Mouse (Mus musculus): ENCODE measurements around the gene Evx2. TPM values are rescaled to one million over a fixed set of nuclear protein-coding genes. Genes with fewer than 3 reads are reported as not detected.

Evx2 gene
- polyA plus RNA-seq (2014; fragmentation: Nextera tagmentation; extraction: Ambion mirVana) = 1.5 and 1.9 TPM in 2 replicates

GRCm38 (mm10) chr2:74659507-74660005 lies at the start of gene Evx2:
Gene Evx2 (minus strand): TSS chr2:74659557.
- peak within 1 kb of the TSS; percentile 9 for H3K4me3 ChIP-seq (ENCODE audit: low read depth, low read length)
- H3K27me3 ChIP-seq (ENCODE audit: control insufficient read depth, insufficient read depth, low read length) = peaks cover 97% of the 10 kb centered on the region
- 3% methylated on average over 28 of the region's 28 CpGs for WGBS
- H3K27ac ChIP-seq (ENCODE audit: low read depth, low read length) = no peak within 1 kb of the TSS; the same call in 1 of the 2 replicates
- H3K9ac ChIP-seq (ENCODE audit: low read length) = peak within 1 kb of the TSS; percentile 36; the same call in 1 of the 2 replicates
- no peaks in the 10 kb centered on the region for H3K36me3 ChIP-seq (ENCODE audit: control insufficient read depth, insufficient read depth, low read length)
- H3K9me3 ChIP-seq (ENCODE audit: control insufficient read depth, low read length) = no peaks in the 10 kb centered on the region
- ATAC-seq (ENCODE audit: low FRiP score) (no peak), DNase-seq (ENCODE audit: low spot score, missing footprints) (peak; percentile 97)
- H3K4me1 ChIP-seq (ENCODE audit: control insufficient read depth, insufficient read depth, low read length) = peaks cover 7% of the 10 kb centered on the region
- no peak within 1 kb of the TSS for H3K4me2 ChIP-seq

- Histone ChIP-seq H3K4me3 (ENCODE audit: low read depth, low read length) (no peak overlapping the region), H3K27ac (ENCODE audit: low read depth, low read length) (no peak overlapping the region), H3K27me3 (ENCODE audit: control insufficient read depth, insufficient read depth, low read length) (peaks cover 97% of the 10 kb centered on the region), H3K9me3 (ENCODE audit: control insufficient read depth, low read length) (no peaks in the 10 kb centered on the region), H3K4me2 (no peak overlapping the region), H3K36me3 (ENCODE audit: control insufficient read depth, insufficient read depth, low read length) (no peaks in the 10 kb centered on the region), H3K4me1 (ENCODE audit: control insufficient read depth, insufficient read depth, low read length) (peaks cover 13% of the 10 kb centered on the region), H3K9ac (ENCODE audit: low read length) (no peak overlapping the region)
- 4% methylated on average over 4 of the region's 4 CpGs for WGBS
- no peak for DNase-seq (ENCODE audit: low spot score, missing footprints)
- no peak for ATAC-seq (ENCODE audit: low FRiP score)
These were observed 49.3 kb upstream of the Evx2 start for GRCm38 (mm10) chr2:74708676-74709075.

GRCm38 (mm10) chr2:74707599-74707998 lies 48.2 kb upstream of the Evx2 start:
- Histone ChIP-seq H3K9ac (ENCODE audit: low read length) (no peak overlapping the region), H3K9me3 (ENCODE audit: control insufficient read depth, low read length) (no peaks in the 10 kb centered on the region), H3K4me3 (ENCODE audit: low read depth, low read length) (no peak overlapping the region), H3K27ac (ENCODE audit: low read depth, low read length) (no peak overlapping the region), H3K4me1 (ENCODE audit: control insufficient read depth, insufficient read depth, low read length) (peaks cover 13% of the 10 kb centered on the region), H3K36me3 (ENCODE audit: control insufficient read depth, insufficient read depth, low read length) (no peaks in the 10 kb centered on the region), H3K4me2 (no peak overlapping the region), H3K27me3 (ENCODE audit: control insufficient read depth, insufficient read depth, low read length) (peaks cover 97% of the 10 kb centered on the region)
- ATAC-seq (ENCODE audit: low FRiP score) (no peak), DNase-seq (ENCODE audit: low spot score, missing footprints) (no peak)
- WGBS = 4% methylated on average over 7 of the region's 7 CpGs

- no peak overlapping the region for H3K4me2 ChIP-seq
- no peaks in the 10 kb centered on the region for H3K9me3 ChIP-seq (ENCODE audit: control insufficient read depth, low read length)
- ATAC-seq (ENCODE audit: low FRiP score) = no peak
- H3K4me3 ChIP-seq (ENCODE audit: low read depth, low read length) = no peak overlapping the region
- H3K4me1 ChIP-seq (ENCODE audit: control insufficient read depth, insufficient read depth, low read length) = peaks cover 13% of the 10 kb centered on the region
- peaks cover 96% of the 10 kb centered on the region for H3K27me3 ChIP-seq (ENCODE audit: control insufficient read depth, insufficient read depth, low read length)
- peak; percentile 94 for DNase-seq (ENCODE audit: low spot score, missing footprints)
- no peak overlapping the region for H3K9ac ChIP-seq (ENCODE audit: low read length)
- 2% methylated on average over 13 of the region's 13 CpGs for WGBS
- H3K36me3 ChIP-seq (ENCODE audit: control insufficient read depth, insufficient read depth, low read length) = no peaks in the 10 kb centered on the region
- no peak overlapping the region for H3K27ac ChIP-seq (ENCODE audit: low read depth, low read length)
These were observed 47.1 kb upstream of the Evx2 start for GRCm38 (mm10) chr2:74706393-74706960.

GRCm38 (mm10) chr2:74705467-74706089 lies 46.2 kb upstream of the Evx2 start:
- Histone ChIP-seq H3K9ac (ENCODE audit: low read length) (no peak overlapping the region), H3K4me2 (peak overlapping the region; percentile 49), H3K9me3 (ENCODE audit: control insufficient read depth, low read length) (no peaks in the 10 kb centered on the region), H3K36me3 (ENCODE audit: control insufficient read depth, insufficient read depth, low read length) (no peaks in the 10 kb centered on the region), H3K4me3 (ENCODE audit: low read depth, low read length) (peak overlapping the region; percentile 34), H3K27me3 (ENCODE audit: control insufficient read depth, insufficient read depth, low read length) (peaks cover 98% of the 10 kb centered on the region), H3K4me1 (ENCODE audit: control insufficient read depth, insufficient read depth, low read length) (peaks cover 13% of the 10 kb centered on the region), H3K27ac (ENCODE audit: low read depth, low read length) (no peak overlapping the region)
- DNase-seq (ENCODE audit: low spot score, missing footprints) = peak; percentile 93
- peak; percentile 42 for ATAC-seq (ENCODE audit: low FRiP score)
- WGBS = under 1% methylated on average over 68 of the region's 85 CpGs

GRCm38 (mm10) chr2:74704999-74705466 lies 45.7 kb upstream of the Evx2 start:
- Histone ChIP-seq H3K4me2 (peak overlapping the region; percentile 49), H3K27ac (ENCODE audit: low read depth, low read length) (no peak overlapping the region), H3K36me3 (ENCODE audit: control insufficient read depth, insufficient read depth, low read length) (no peaks in the 10 kb centered on the region), H3K27me3 (ENCODE audit: control insufficient read depth, insufficient read depth, low read length) (peaks cover 98% of the 10 kb centered on the region), H3K4me1 (ENCODE audit: control insufficient read depth, insufficient read depth, low read length) (peaks cover 13% of the 10 kb centered on the region), H3K4me3 (ENCODE audit: low read depth, low read length) (peak overlapping the region; percentile 34), H3K9ac (ENCODE audit: low read length) (no peak overlapping the region), H3K9me3 (ENCODE audit: control insufficient read depth, low read length) (no peaks in the 10 kb centered on the region)
- DNase-seq (ENCODE audit: low spot score, missing footprints) (no peak), ATAC-seq (ENCODE audit: low FRiP score) (peak; percentile 67)
- under 1% methylated on average over 53 of the region's 66 CpGs for WGBS

GRCm38 (mm10) chr2:74704393-74704998 lies 45.1 kb upstream of the Evx2 start, which contains the start of gene Hoxd8:
Gene Hoxd8 (plus strand): TSS chr2:74704615.
- peaks cover 13% of the 10 kb centered on the region for H3K4me1 ChIP-seq (ENCODE audit: control insufficient read depth, insufficient read depth, low read length)
- H3K9ac ChIP-seq (ENCODE audit: low read length) = no peak within 1 kb of the TSS
- peak within 1 kb of the TSS; percentile 49 for H3K4me2 ChIP-seq
- DNase-seq (ENCODE audit: low spot score, missing footprints) (peak; percentile 93), ATAC-seq (ENCODE audit: low FRiP score) (peak; percentile 41; the same call in 1 of the 2 replicates)
- H3K9me3 ChIP-seq (ENCODE audit: control insufficient read depth, low read length) = no peaks in the 10 kb centered on the region
- H3K27ac ChIP-seq (ENCODE audit: low read depth, low read length) = no peak within 1 kb of the TSS
- no peaks in the 10 kb centered on the region for H3K36me3 ChIP-seq (ENCODE audit: control insufficient read depth, insufficient read depth, low read length)
- WGBS = under 1% methylated on average over 45 of the region's 52 CpGs
- peaks cover 98% of the 10 kb centered on the region for H3K27me3 ChIP-seq (ENCODE audit: control insufficient read depth, insufficient read depth, low read length)
- H3K4me3 ChIP-seq (ENCODE audit: low read depth, low read length) = peak within 1 kb of the TSS; percentile 34

GRCm38 (mm10) chr2:74703720-74704392 lies 44.5 kb upstream of the Evx2 start:
- Histone ChIP-seq H3K27ac (ENCODE audit: low read depth, low read length) (no peak overlapping the region), H3K4me2 (no peak overlapping the region), H3K9me3 (ENCODE audit: control insufficient read depth, low read length) (no peaks in the 10 kb centered on the region), H3K4me3 (ENCODE audit: low read depth, low read length) (no peak overlapping the region), H3K27me3 (ENCODE audit: control insufficient read depth, insufficient read depth, low read length) (peaks cover 98% of the 10 kb centered on the region), H3K36me3 (ENCODE audit: control insufficient read depth, insufficient read depth, low read length) (no peaks in the 10 kb centered on the region), H3K4me1 (ENCODE audit: control insufficient read depth, insufficient read depth, low read length) (peaks cover 13% of the 10 kb centered on the region), H3K9ac (ENCODE audit: low read length) (no peak overlapping the region)
- no peak for ATAC-seq (ENCODE audit: low FRiP score)
- peak; percentile 94 for DNase-seq (ENCODE audit: low spot score, missing footprints)
- under 1% methylated on average over 26 of the region's 26 CpGs for WGBS

Measured in midbrain, embryonic 11.5 days (tissue).